Mouse (Mus musculus) intestine, postnatal 0 days (tissue): ENCODE results near the gene Opn5. TPM values are rescaled to one million over a fixed set of nuclear protein-coding genes. Genes with fewer than 3 reads are reported as not detected.

Experiments
- ATAC-seq: fragments of 200-750 bp; cut with Nextera tagmentation; 2 replicates; pipeline ENCODE4 v1.8.0; 2017; ENCODE audit warnings: mild to moderate bottlenecking, moderate TSS enrichment, moderate library complexity
- H3K27ac ChIP-seq: fragments of 300-500 bp; sonication (generic); 2 replicates; pipeline ENCODE4 v1.5.1; 2014; ENCODE audit warnings: mild to moderate bottlenecking, low read depth, low read length, moderate library complexity
- H3K27me3 ChIP-seq: fragments of 300-500 bp; sonication (generic); replicated peaks from 2 replicates; pipeline ENCODE4 v1.6.1; 2014; ENCODE audit warnings: low read length, mixed read lengths; ENCODE audit not compliant: control insufficient read depth, insufficient read depth
- H3K36me3 ChIP-seq: fragments of 300-500 bp; sonication (generic); 2 replicates; pipeline ENCODE4 v1.6.1; 2014; ENCODE audit warnings: mild to moderate bottlenecking, moderate library complexity; ENCODE audit not compliant: control insufficient read depth, insufficient read depth
- H3K4me1 ChIP-seq: fragments of 300-500 bp; sonication (generic); replicated peaks from 2 replicates; pipeline ENCODE4 v1.6.1; 2014; ENCODE audit warnings: antibody characterized with exemption, low read length, mixed read lengths; ENCODE audit not compliant: control insufficient read depth, insufficient read depth
- H3K4me2 ChIP-seq: fragments of 300-500 bp; sonication (generic); replicated peaks from 2 replicates; pipeline ENCODE4 v1.6.1; 2014; ENCODE audit warnings: low read depth, mild to moderate bottlenecking, moderate library complexity
- H3K4me3 ChIP-seq: fragments of 300-500 bp; sonication (generic); 2 replicates; pipeline ENCODE4 v1.5.1; 2014; ENCODE audit warnings: low read depth, low read length
- H3K9ac ChIP-seq: fragments of 300-500 bp; sonication (generic); 2 replicates; pipeline ENCODE4 v1.6.1; 2014; ENCODE audit warnings: mild to moderate bottlenecking, low read depth, low read length
- H3K9me3 ChIP-seq: fragments of 300-500 bp; sonication (generic); 2 replicates; pipeline ENCODE4 v1.6.1; 2016; ENCODE audit warnings: mixed run types; ENCODE audit not compliant: control insufficient read depth
- CTCF ChIP-seq: sonication (generic); IDR thresholded peaks from 2 replicates; pipeline ENCODE4 v1.5.1; 2016; ENCODE audit warnings: low read depth, mild to moderate bottlenecking, control low read depth, antibody characterized with exemption, moderate library complexity
- WGBS: fragments of 180-500 bp; shearing (Covaris S2); extraction: QIAGEN DNeasy Blood & Tissue Kit; methylation state at CpG from one replicate; pipeline ENCODE4 v1.1.7; 2014; 5-methylcytosine and 5-hydroxymethylcytosine counted together
- polyA plus RNA-seq: library from polyadenylated mRNA; unstranded; fragments of >200 nt; fragmentation: Nextera tagmentation; extraction: Ambion mirVana; gene quantifications from 2 replicates; pipeline ENCODE4 v1.2.1, GENCODE M21; 2015

The Opn5 gene
- not detected in 2 replicates for polyA plus RNA-seq

DNA sequence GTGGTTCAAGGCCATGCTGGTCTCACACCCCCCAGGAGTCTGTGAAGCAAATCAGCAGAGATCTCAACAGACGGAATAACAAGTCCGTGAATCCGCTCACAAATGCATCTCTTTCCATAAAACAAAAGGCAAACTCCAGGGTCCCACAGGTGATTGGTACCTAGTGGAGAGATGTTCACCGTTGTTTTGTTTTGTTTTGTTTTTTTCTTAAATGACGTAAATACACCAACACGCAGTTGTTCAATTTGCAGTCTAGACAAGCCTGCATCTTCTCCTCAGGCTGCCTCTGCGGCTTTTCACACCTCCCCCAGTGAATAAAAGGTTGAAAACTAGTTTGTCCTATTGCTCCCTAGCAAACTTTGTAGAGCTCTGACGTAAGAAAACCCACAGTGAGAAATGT, at the start of gene Opn5:
TSS of gene Opn5 (minus strand) at position 101 of the 400 bp plus-strand sequence.
- no peak for ATAC-seq
- H3K9me3 ChIP-seq = no peaks in the 10 kb centered on the region
- no peaks in the 10 kb centered on the region for H3K36me3 ChIP-seq
- H3K9ac ChIP-seq = no peak within 1 kb of the TSS
- no peaks in the 10 kb centered on the region for H3K4me1 ChIP-seq
- H3K27ac ChIP-seq = no peak within 1 kb of the TSS
- no peaks in the 10 kb centered on the region for H3K27me3 ChIP-seq
- H3K4me3 ChIP-seq = no peak within 1 kb of the TSS
- H3K4me2 ChIP-seq = no peak within 1 kb of the TSS
- 70% methylated on average over 8 of the region's 8 CpGs for WGBS
- no peak for TF ChIP-seq CTCF

DNA sequence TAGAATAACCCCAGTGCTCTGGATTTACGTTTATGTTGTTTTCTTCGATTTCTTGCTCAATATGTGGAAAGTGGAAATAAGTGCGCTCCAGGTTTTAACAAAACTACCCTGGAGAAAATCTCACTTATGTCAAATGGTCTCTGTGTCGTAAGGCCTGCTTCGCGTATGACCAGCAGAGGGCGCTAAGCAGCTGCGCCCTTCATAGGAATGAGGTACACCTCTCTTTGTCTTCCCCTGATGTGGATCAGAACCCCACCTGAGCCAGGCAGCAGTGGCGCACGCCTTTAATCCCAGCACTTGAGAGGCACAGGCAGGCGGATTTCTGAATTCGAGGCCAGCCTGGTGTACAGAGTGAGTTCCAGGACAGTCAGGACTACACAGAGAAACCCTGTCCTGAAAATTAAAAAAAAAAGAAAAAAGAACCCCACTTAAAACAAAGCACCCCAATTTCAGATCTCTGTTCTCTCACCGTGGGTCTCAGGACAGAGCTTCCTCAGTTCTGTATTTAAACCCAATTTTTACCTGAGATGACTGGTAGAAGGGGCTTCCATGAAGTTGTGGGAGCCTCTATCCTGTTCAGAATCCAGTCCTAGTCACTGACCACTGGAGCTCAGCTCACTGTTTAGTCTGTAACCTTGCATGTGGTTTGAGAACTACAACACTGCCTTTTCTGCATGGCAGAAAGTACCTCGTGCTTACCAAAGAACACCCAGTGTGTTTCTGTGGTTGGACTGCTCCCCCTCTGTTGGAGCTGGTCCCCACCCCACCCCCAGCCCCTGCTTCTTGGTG, 47.6 kb upstream of the Opn5 start:
- Histone ChIP-seq H3K9ac (no peak overlapping the region), H3K27me3 (no peaks in the 10 kb centered on the region), H3K4me2 (no peak overlapping the region), H3K36me3 (no peaks in the 10 kb centered on the region), H3K9me3 (no peaks in the 10 kb centered on the region), H3K4me3 (no peak overlapping the region), H3K4me1 (no peaks in the 10 kb centered on the region), H3K27ac (no peak overlapping the region)
- WGBS = 20% methylated on average over 14 of the region's 14 CpGs
- peak; percentile 95 for TF ChIP-seq CTCF
- ATAC-seq = no peak

DNA sequence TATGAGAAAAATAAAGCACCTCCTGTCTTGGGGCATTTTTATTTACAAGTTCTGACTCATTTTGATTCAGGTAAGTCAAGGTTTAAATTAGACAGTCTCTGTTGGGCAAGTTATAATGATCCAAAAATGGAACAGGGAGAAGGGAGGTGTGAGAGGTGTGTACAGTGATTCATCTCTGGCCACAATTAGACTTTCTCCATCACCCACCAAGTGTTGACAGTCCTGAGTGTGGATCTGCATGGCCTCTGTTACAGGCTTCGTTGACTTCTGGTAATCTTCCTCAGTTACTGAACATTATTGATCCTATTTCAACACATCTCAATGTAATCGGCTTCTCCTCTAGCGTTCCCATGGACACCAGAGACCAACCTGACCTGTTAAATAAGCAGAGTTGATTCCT, 32.2 kb upstream of the Opn5 start:
- no peaks in the 10 kb centered on the region for H3K27me3 ChIP-seq

DNA sequence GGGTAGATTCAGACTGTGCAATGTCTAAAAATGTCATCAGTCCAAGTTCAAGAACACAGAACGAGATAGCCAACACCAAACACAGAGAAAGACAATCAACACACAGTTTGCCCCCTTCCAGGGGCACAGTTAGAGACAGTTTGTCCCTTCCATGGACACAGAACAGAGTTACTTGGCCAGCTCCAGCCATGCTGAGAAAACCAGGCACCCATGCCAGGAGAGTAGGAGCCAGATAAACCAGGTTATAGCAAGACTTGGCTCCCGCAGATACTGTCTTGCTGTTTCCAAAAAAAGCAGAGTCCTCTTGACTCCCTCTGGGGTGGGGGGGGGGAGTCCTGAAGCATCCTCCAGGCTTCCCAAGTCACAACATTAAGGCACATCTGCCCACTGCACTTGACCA, 19.0 kb upstream of the Opn5 start:
- TF ChIP-seq CTCF = no peak
- H3K9ac ChIP-seq = no peak overlapping the region
- ATAC-seq = no peak
- H3K4me2 ChIP-seq = no peak overlapping the region
- WGBS = 88% methylated on average over 2 of the region's 2 CpGs
- H3K4me1 ChIP-seq = no peaks in the 10 kb centered on the region
- H3K4me3 ChIP-seq = no peak overlapping the region
- no peaks in the 10 kb centered on the region for H3K9me3 ChIP-seq
- H3K36me3 ChIP-seq = no peaks in the 10 kb centered on the region
- H3K27ac ChIP-seq = no peak overlapping the region
- H3K27me3 ChIP-seq = no peaks in the 10 kb centered on the region

More for the DNA sequence above, 32.2 kb upstream of the Opn5 start:
- no peak for ATAC-seq
- 79% methylated on average over 3 of the region's 3 CpGs for WGBS
- Histone ChIP-seq H3K9me3 (no peaks in the 10 kb centered on the region), H3K9ac (no peak overlapping the region), H3K27ac (no peak overlapping the region), H3K4me1 (no peaks in the 10 kb centered on the region), H3K36me3 (no peaks in the 10 kb centered on the region), H3K4me2 (no peak overlapping the region), H3K4me3 (no peak overlapping the region)
- TF ChIP-seq CTCF = no peak

DNA sequence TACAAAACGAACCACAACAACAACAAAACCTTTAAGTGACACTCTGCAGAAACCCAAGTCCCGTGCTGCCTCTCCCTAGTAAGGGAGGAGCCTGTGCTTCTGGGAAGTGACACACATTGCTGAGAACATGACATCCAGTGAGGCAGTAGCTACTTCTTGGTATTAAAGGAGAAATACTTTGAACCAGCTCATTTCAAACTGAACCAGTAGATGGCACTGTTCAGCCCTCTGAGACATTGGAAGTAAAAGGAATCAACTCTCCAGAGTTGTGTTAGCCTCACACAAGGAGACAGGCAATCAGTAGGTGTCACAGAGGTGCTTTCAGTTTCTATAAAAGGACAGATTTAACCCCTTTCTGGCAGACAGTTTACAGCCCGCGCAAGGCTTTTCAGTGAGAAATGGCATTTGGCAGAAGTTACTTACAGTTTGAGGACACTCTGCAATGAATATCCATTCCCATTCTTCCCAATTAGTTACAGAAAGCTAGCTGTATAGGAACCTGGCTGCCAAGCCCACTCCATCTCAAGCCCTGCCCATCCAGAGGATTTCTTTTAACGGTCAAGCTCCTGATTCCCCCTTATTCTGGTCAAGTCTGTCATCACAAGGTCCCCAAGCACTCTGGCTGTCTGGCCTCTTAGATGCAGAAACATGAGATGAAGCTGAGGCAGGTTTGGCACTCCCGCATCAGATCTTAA, 2.0 kb upstream of the Opn5 start:
- Histone ChIP-seq H3K4me1 (no peaks in the 10 kb centered on the region), H3K27me3 (no peaks in the 10 kb centered on the region), H3K4me2 (no peak overlapping the region), H3K9ac (no peak overlapping the region), H3K4me3 (no peak overlapping the region), H3K9me3 (no peaks in the 10 kb centered on the region), H3K27ac (no peak overlapping the region), H3K36me3 (no peaks in the 10 kb centered on the region)
- TF ChIP-seq CTCF = peak; percentile 80
- ATAC-seq = no peak
- 36% methylated on average over 6 of the region's 6 CpGs for WGBS

DNA sequence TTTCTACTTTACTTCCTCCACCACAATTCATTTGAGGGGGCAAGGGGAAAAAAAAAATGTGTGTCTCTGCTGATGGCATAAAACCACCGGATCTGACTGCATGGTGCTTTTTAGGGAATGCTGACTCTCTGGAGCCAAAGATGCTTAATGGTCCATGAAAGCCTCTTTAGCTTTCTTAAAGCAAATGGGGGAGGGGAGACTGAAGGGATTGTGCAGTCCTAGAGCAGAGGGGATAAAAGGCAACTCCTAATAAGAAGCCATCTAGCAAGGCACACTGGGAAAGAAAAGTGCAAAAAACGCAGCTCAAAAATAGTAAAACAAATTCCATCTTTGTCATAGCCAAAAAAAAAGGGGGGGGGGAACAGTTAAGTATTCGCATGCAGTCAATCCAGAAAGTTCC, 2.9 kb downstream of the Opn5 start:
- 51% methylated on average over 3 of the region's 3 CpGs for WGBS
- H3K4me2 ChIP-seq = no peak overlapping the region
- no peak overlapping the region for H3K9ac ChIP-seq
- TF ChIP-seq CTCF = no peak
- H3K9me3 ChIP-seq = no peaks in the 10 kb centered on the region
- no peaks in the 10 kb centered on the region for H3K36me3 ChIP-seq
- H3K4me1 ChIP-seq = no peaks in the 10 kb centered on the region
- H3K4me3 ChIP-seq = no peak overlapping the region
- ATAC-seq = no peak
- H3K27ac ChIP-seq = no peak overlapping the region
- H3K27me3 ChIP-seq = no peaks in the 10 kb centered on the region
